Mouse (Mus musculus) macrophage (primary cell): ENCODE results near the gene Icmt. TPM values are rescaled to one million over a fixed set of nuclear protein-coding genes. Genes with fewer than 3 reads are reported as not detected.

Source experiments
- H3K27ac ChIP-seq: fragments of 350-480 bp; formaldehyde crosslinking; 2 replicates; pipeline ENCODE4 v1.9.0; 2021
- H3K36me3 ChIP-seq: fragments of 350-480 bp; formaldehyde crosslinking; 2 replicates; pipeline ENCODE4 v1.9.0; 2021; ENCODE audit errors: inconsistent target
- H3K4me3 ChIP-seq: fragments of 350-480 bp; formaldehyde crosslinking; 2 replicates; pipeline ENCODE4 v1.9.0; 2021; ENCODE audit errors: inconsistent target
- H3K79me2 ChIP-seq: fragments of 350-480 bp; formaldehyde crosslinking; 2 replicates; pipeline ENCODE4 v1.9.0; 2021; ENCODE audit errors: inconsistent target
- WGBS: methylation state at CpG from one replicate; pipeline ENCODE4 v1.1.7; 2026; ENCODE audit warnings: inconsistent platforms; ENCODE audit not compliant: missing documents; 5-methylcytosine and 5-hydroxymethylcytosine counted together
- polyA plus RNA-seq: library from polyadenylated mRNA; stranded (reverse); fragments of 250-400 nt; gene quantifications from 3 replicates; pipeline ENCODE4 v1.2.4, GENCODE M21; 2018; ENCODE audit warnings: inconsistent platforms

Gene Icmt
- polyA plus RNA-seq, 1 experiment from 2014 or later, result 7.9 TPM

DNA sequence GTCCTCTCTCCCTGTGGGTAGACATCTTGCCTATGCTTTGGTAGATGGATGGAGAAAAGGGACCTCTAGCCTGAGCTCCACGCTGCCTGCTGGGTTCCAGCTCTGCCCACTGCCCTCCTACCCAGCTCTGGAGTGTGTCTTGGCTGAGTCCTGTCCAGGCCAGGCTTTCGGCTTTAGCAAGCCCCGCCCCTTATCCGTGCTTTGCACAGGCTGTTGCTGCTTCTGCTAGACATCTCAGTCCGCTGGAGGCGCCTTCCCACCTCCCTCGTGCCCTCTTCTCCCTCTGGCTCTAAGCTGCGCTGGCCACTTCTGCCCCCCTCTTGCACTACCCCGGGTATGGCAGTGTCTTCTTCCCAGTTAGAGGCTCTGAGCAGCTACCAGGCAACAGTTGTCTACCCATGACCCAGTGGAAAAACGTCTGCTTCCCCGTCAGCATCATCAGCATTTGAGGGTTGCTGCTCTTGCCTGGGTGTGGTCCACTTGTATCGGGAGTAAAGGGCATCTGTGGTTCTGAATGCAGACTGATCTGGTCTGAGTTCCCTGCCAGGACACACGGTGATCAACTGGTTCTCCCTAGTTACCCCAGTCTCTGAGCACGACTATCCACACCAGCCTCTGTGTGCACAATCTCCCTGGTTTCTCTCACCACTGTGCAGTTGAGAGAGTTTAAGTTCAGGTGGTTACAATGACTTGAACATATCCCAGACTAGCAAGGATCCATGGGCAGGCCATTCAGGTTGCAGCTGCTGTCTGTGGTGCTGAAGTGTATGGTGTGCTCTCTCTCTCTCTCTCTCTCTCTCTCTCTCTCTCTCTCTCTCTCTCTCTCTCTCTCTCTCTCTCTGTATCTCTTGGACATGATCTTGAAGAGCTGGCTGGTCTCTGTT, 54.6 kb downstream of the Icmt start:
- 25% methylated on average over 14 of the region's 14 CpGs for WGBS
- Histone ChIP-seq H3K4me3 (no peak overlapping the region), H3K27ac (no peak overlapping the region)

DNA sequence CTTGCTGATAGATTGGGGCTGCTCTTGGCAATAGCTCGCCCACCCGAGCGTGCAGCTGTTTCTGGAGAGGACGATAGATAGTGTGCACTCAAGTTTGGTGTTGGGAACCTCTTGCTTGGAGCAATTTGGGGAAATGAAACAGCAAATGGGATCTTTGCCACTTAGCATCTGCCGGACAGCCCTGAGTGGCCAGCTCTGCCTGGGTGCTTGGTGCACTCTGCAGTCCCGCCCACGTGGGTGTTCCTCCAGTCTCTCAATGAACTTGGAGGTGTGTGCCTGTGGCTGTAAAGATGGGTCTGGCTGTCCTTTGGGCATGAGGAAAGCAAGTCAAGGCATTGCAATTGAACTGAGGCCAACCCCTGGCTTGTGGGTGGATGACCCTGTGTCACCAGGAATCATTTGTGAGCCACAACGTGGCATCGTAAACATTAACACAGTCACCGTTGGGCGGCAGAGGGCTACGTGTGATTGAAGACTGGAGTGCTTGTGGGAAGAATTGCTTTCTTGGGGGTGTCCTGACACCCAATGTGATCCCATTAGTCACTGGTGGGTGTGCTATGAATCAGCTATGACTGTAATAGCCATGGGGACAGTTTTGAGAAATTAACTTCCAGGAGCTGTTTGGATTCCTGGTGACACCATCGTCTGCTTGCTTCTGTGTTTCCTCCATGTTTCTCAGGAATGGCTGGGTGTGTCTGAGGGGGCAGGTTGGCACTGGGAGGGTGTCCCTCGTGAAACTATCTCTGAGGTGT, 57.0 kb downstream of the Icmt start:
- Histone ChIP-seq H3K79me2 (no peaks in the 10 kb centered on the region), H3K36me3 (no peaks in the 10 kb centered on the region), H3K27ac (no peak overlapping the region), H3K4me3 (no peak overlapping the region)
- 54% methylated on average over 14 of the region's 14 CpGs for WGBS

More for the DNA sequence above, 54.6 kb downstream of the Icmt start:
- no peaks in the 10 kb centered on the region for H3K36me3 ChIP-seq
- H3K79me2 ChIP-seq, result no peaks in the 10 kb centered on the region

GRCm38 (mm10) chr4:152355672-152356071, 58.6 kb downstream of the Icmt start:
- H3K27ac ChIP-seq, result no peak overlapping the region

More at GRCm38 (mm10) chr4:152355672-152356071, 58.6 kb downstream of the Icmt start:
- Histone ChIP-seq H3K36me3 (no peaks in the 10 kb centered on the region), H3K4me3 (no peak overlapping the region), H3K79me2 (no peaks in the 10 kb centered on the region)
- WGBS, result 90% methylated on average over 7 of the region's 7 CpGs

Other genes starting within 250 kb of the Icmt start
- 1.00 to 1.5 TPM (median 1.1 TPM) in 3 replicates for gene Plekhg5, start 224.7 kb upstream of the Icmt start, polyA plus RNA-seq
- gene Tnfrsf25, start 181.3 kb upstream of the Icmt start, polyA plus RNA-seq, result 0.11 TPM in 1 of 3 replicates, not detected in the others
- 0.34 to 0.42 TPM (median 0.34 TPM) in 3 replicates for gene Espn, start 144.9 kb upstream of the Icmt start, polyA plus RNA-seq
- gene Hes2, start 138.4 kb upstream of the Icmt start, polyA plus RNA-seq, result 0.10 TPM in 1 of 3 replicates, not detected in the others
- gene Acot7, start 119.1 kb upstream of the Icmt start, polyA plus RNA-seq, result 18.0 to 35.3 TPM (median 23.7 TPM) in 3 replicates
- gene Gpr153, start 23.0 kb upstream of the Icmt start, polyA plus RNA-seq, result not detected in 3 replicates
- not detected in 3 replicates for gene Hes3, start 5.6 kb upstream of the Icmt start, polyA plus RNA-seq
- gene Rnf207, start 21.8 kb downstream of the Icmt start, polyA plus RNA-seq, result not detected in 3 replicates
- gene Rpl22, start 28.5 kb downstream of the Icmt start, polyA plus RNA-seq, result 548 to 903 TPM (median 773 TPM) in 3 replicates
- 0.03 to 0.06 TPM (median 0.06 TPM) in 3 replicates for gene Chd5, start 41.4 kb downstream of the Icmt start, polyA plus RNA-seq
- 0.18 to 0.72 TPM (median 0.33 TPM) in 3 replicates for gene Nphp4, start 179.5 kb downstream of the Icmt start, polyA plus RNA-seq
- gene Kcnab2, start 180.6 kb downstream of the Icmt start, polyA plus RNA-seq, result 42.9 to 182 TPM (median 93.6 TPM) in 3 replicates